Mouse (Mus musculus) liver, embryonic 12.5 days (tissue): ENCODE data around the gene Kcnip1. TPM values are rescaled to one million over a fixed set of nuclear protein-coding genes. Genes with fewer than 3 reads are reported as not detected.

Experiments
- ATAC-seq: fragments of 200-750 bp; cut with Nextera tagmentation; 2 replicates; pipeline ENCODE4 v1.8.0; 2017; ENCODE audit warnings: moderate number of reproducible peaks, mild to moderate bottlenecking, moderate library complexity
- H3K27ac ChIP-seq: fragments of 300-500 bp; sonication (generic); 2 replicates; pipeline ENCODE4 v1.5.1; 2016; ENCODE audit warnings: mild to moderate bottlenecking
- H3K27me3 ChIP-seq: fragments of 300-500 bp; sonication (generic); replicated peaks from 2 replicates; pipeline ENCODE4 v1.6.1; 2016; ENCODE audit warnings: mild to moderate bottlenecking, moderate library complexity
- H3K36me3 ChIP-seq: fragments of 300-500 bp; sonication (generic); 2 replicates; pipeline ENCODE4 v1.6.1; 2016; ENCODE audit warnings: mild to moderate bottlenecking, moderate library complexity
- H3K4me1 ChIP-seq: fragments of 300-500 bp; sonication (generic); 2 replicates; pipeline ENCODE4 v1.6.1; 2016
- H3K4me2 ChIP-seq: fragments of 300-500 bp; sonication (generic); 2 replicates; pipeline ENCODE4 v1.6.1; 2016; ENCODE audit warnings: mild to moderate bottlenecking, moderate library complexity
- H3K4me3 ChIP-seq: fragments of 300-500 bp; sonication (generic); 2 replicates; pipeline ENCODE4 v1.5.1; 2016; ENCODE audit warnings: mild to moderate bottlenecking, moderate library complexity
- H3K9ac ChIP-seq: fragments of 300-500 bp; sonication (generic); 2 replicates; pipeline ENCODE4 v1.6.1; 2016; ENCODE audit warnings: mild to moderate bottlenecking, moderate library complexity
- H3K9me3 ChIP-seq: fragments of 300-500 bp; sonication (generic); replicated peaks from 2 replicates; pipeline ENCODE4 v1.6.1; 2016; ENCODE audit warnings: mild to moderate bottlenecking, moderate library complexity
- WGBS: fragments of 180-500 bp; shearing (Covaris S2); methylation state at CpG from one replicate; pipeline ENCODE4 v1.1.7; 2016; ENCODE audit not compliant: insufficient replicate concordance; 5-methylcytosine and 5-hydroxymethylcytosine counted together
- polyA plus RNA-seq: library from polyadenylated mRNA; unstranded; fragments of >200 nt; fragmentation: Nextera tagmentation; extraction: Ambion mirVana; gene quantifications from 2 replicates; pipeline ENCODE4 v1.2.1, GENCODE M21; 2016

Kcnip1 gene
- polyA plus RNA-seq, 1 experiment from 2014 or later, result 0.39 TPM

DNA sequence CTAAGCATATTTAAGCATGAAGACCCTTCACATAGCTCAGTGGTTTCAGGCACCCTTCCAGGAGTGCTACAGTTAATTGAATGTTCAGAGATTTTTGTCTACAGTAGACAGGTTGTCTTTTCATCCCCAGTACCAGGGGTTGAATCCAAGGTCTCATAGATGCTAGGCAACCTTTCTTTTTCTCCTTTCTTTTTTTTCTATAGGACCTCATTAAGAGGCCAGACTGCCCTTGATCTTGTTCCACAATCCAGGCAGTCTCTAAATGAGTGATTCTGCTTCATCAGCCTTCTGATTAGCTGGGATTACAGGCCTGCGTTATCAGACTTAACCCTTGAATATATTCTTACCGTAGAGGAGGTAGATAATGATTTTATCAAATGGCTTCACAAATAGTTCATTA, 189.9 kb downstream of the Kcnip1 start:
- H3K9ac ChIP-seq, result no peak overlapping the region
- no peak for ATAC-seq
- no peaks in the 10 kb centered on the region for H3K4me1 ChIP-seq
- H3K9me3 ChIP-seq, result no peaks in the 10 kb centered on the region
- no peaks in the 10 kb centered on the region for H3K27me3 ChIP-seq
- H3K36me3 ChIP-seq, result no peaks in the 10 kb centered on the region
- WGBS, result 71% methylated on average over 2 of the region's 2 CpGs
- no peak overlapping the region for H3K4me2 ChIP-seq
- H3K27ac ChIP-seq, result no peak overlapping the region
- no peak overlapping the region for H3K4me3 ChIP-seq

DNA sequence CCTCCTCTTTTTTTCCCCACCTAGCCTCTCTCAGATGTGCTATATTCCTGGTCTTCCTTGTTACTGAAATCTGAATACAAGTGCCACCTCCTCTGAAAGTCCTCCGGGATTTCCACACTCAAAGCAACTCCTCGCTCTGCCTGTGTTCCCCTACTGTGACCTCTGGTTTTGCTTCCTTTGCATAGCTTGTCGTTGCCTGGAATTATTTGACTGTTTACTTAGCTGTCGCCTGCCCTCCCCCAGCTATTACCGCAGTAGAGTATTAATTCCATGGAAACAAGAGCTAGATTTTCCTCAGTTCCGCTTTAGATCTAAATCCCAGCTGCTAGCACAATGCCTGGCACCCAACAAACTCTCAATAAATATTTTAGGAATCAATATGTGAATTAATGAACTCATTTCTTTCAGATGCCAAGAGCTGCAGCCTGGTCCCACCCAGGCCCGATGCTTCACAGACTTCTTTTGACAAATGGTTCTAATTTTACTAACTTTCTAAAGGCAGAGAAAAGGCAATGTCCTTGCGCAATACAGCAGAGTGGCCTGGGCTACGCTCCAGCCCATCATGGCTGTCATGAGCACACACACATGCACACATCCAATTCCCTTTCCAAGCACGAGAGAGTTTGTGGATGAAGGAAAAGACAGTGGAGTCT, 192.4 kb downstream of the Kcnip1 start:
- WGBS, result 54% methylated on average over 10 of the region's 10 CpGs
- no peak overlapping the region for H3K4me2 ChIP-seq

DNA sequence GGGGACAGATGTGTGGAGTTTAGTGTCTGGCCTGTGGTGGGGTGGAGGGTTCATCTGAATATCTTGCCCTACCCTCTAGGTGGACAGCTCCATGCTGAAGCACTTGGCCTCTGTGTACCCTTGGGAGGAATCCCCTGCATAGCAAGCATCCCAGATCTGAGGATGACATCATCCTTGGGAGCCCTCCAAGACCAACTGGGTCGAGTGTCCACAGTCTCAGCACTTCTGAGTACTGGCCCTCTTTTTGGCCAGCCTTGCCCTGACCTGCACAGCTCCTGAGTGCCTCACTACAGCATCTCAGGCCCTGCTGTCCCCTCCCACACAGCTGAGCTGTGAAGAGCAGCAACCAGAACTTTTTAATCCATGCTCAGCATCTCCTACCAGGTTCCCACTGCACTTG, 193.0 kb downstream of the Kcnip1 start:
- WGBS, result 11% methylated on average over 1 of the region's 1 CpGs
- no peak for ATAC-seq
- no peaks in the 10 kb centered on the region for H3K9me3 ChIP-seq
- no peaks in the 10 kb centered on the region for H3K4me1 ChIP-seq
- no peaks in the 10 kb centered on the region for H3K27me3 ChIP-seq
- no peak overlapping the region for H3K9ac ChIP-seq
- no peak overlapping the region for H3K4me2 ChIP-seq
- no peak overlapping the region for H3K4me3 ChIP-seq
- no peak overlapping the region for H3K27ac ChIP-seq
- no peaks in the 10 kb centered on the region for H3K36me3 ChIP-seq

More for the DNA sequence above, 192.4 kb downstream of the Kcnip1 start:
- no peak for ATAC-seq
- H3K36me3 ChIP-seq, result no peaks in the 10 kb centered on the region
- no peak overlapping the region for H3K9ac ChIP-seq
- H3K27ac ChIP-seq, result no peak overlapping the region
- no peak overlapping the region for H3K4me3 ChIP-seq
- no peaks in the 10 kb centered on the region for H3K9me3 ChIP-seq
- H3K4me1 ChIP-seq, result no peaks in the 10 kb centered on the region
- no peaks in the 10 kb centered on the region for H3K27me3 ChIP-seq

DNA sequence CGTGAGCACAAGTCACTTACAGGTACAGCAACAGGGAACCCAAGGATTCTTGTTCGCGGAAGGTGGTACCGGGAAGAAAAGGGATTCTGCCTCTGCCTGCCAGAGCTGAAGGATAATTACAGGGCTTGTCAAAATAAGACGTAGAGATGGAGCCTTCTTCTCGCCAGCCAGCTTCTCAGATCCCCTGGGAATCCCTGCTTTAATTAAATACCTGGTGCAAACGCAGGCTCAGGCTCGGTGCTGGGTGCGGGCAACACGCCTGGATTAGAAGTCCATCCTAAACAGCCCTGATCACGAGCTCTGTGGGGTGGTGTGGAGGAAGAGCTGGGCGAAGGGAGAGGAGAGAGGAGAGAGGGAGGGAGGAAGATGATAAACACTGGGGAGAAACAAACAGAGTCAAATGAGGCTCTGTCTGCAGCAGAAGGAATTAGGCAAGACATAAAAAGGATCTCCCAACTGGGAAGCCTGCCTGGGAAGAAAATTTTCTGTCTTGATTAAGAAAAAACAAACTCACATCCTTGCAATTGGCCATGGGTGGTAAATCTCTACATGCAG, 194.8 kb downstream of the Kcnip1 start:
- no peak overlapping the region for H3K27ac ChIP-seq
- H3K9ac ChIP-seq, result no peak overlapping the region
- no peak overlapping the region for H3K4me3 ChIP-seq
- H3K9me3 ChIP-seq, result no peaks in the 10 kb centered on the region
- WGBS, result 49% methylated on average over 12 of the region's 12 CpGs
- ATAC-seq, result no peak
- no peaks in the 10 kb centered on the region for H3K36me3 ChIP-seq
- no peaks in the 10 kb centered on the region for H3K27me3 ChIP-seq
- H3K4me1 ChIP-seq, result no peaks in the 10 kb centered on the region
- H3K4me2 ChIP-seq, result no peak overlapping the region

DNA sequence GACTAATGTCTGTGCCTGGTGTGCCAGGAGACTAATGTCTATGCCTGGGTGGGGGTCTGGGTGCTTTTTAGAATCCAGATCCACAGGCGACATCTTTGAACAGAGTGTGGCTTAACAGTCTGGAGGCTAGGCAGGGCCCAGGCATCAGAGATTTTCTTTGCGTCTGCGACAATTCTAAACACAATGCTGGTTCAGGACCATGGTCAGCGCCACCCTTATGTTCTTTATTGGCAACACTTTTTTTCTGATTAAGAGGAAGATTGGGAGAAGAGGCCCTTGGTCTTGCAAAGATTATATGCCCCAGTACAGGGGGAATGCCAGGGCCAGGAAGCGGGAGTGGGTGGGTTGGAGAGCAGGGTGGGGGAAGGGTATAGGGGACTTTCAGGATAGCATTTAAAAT, 205.6 kb downstream of the Kcnip1 start:
- no peak for ATAC-seq
- 20% methylated on average over 5 of the region's 5 CpGs for WGBS
- no peaks in the 10 kb centered on the region for H3K36me3 ChIP-seq

DNA sequence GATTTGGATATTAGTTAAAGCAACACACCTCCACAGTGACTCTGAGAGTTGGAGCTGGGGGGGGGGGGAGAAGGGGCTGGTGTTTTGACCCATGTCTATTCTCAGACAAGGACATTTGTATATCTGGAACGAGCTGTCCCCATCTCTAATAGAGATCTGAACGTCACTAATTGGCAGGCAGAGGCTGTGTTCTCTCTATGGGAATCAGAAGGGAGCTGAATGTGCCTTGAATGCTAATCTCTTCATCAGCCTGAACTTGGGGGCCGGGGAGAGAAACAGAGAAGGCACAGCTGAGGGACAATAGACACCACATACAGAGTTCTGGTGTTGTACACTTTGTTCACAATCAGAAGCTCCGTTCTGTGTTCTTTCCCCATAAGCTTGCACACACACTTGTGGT, 206.4 kb downstream of the Kcnip1 start:
- no peak overlapping the region for H3K27ac ChIP-seq
- 48% methylated on average over 4 of the region's 4 CpGs for WGBS
- no peak overlapping the region for H3K9ac ChIP-seq
- H3K9me3 ChIP-seq, result no peaks in the 10 kb centered on the region
- H3K27me3 ChIP-seq, result no peaks in the 10 kb centered on the region
- H3K36me3 ChIP-seq, result no peaks in the 10 kb centered on the region
- H3K4me1 ChIP-seq, result no peaks in the 10 kb centered on the region
- ATAC-seq, result no peak
- no peak overlapping the region for H3K4me2 ChIP-seq
- no peak overlapping the region for H3K4me3 ChIP-seq

More for the DNA sequence above, 205.6 kb downstream of the Kcnip1 start:
- Histone ChIP-seq H3K27me3 (no peaks in the 10 kb centered on the region), H3K4me3 (no peak overlapping the region), H3K9me3 (no peaks in the 10 kb centered on the region), H3K27ac (no peak overlapping the region), H3K9ac (no peak overlapping the region), H3K4me2 (no peak overlapping the region), H3K4me1 (no peaks in the 10 kb centered on the region)

DNA sequence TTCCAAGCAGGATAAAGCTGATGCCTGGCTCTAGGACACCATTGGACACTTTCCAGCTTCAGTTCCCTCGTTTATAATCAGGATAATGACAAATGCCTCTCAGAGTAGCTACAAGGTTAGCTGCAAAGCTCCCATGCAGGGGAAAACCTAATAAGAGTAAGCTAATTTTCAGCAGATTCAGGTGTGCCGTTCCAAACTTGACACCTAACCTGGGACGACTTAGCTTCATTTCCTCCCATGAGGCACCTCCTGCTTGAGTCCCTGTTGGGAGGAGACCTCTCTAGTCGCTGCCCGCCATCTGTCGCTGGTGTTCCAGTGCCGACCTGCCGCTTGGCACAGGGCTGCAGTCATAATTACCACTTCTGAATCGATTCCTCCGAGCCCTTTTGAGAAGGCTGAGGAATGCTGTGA, 211.4 kb downstream of the Kcnip1 start:
- Histone ChIP-seq H3K4me2 (no peak overlapping the region), H3K4me1 (no peaks in the 10 kb centered on the region), H3K36me3 (no peaks in the 10 kb centered on the region), H3K27ac (no peak overlapping the region), H3K9me3 (no peaks in the 10 kb centered on the region), H3K27me3 (no peaks in the 10 kb centered on the region), H3K4me3 (no peak overlapping the region), H3K9ac (no peak overlapping the region)
- ATAC-seq, result no peak
- 30% methylated on average over 10 of the region's 10 CpGs for WGBS

DNA sequence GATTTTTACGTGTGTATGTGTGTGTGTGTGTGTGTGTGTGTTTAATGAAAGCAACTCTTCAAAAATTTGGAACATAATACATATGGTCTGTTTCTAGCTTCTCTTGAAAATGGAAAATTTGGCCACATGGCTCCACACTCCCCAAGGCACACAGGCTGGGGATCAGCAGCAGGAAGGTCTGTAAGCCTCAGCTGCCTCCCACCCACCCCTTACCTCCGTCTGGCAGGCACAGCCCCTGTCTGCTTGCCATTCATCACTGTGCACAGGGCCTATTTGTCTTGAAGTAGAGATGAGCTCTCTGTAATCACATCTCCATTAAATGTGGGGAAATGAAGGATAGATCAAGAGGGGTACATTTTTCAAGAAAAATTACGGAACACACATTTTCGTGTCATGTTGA, 212.7 kb downstream of the Kcnip1 start:
- H3K27me3 ChIP-seq, result no peaks in the 10 kb centered on the region
- no peak overlapping the region for H3K4me2 ChIP-seq
- H3K27ac ChIP-seq, result no peak overlapping the region
- no peak overlapping the region for H3K4me3 ChIP-seq
- no peaks in the 10 kb centered on the region for H3K36me3 ChIP-seq
- no peak overlapping the region for H3K9ac ChIP-seq
- H3K9me3 ChIP-seq, result no peaks in the 10 kb centered on the region
- 54% methylated on average over 4 of the region's 4 CpGs for WGBS
- no peak for ATAC-seq
- H3K4me1 ChIP-seq, result no peaks in the 10 kb centered on the region

DNA sequence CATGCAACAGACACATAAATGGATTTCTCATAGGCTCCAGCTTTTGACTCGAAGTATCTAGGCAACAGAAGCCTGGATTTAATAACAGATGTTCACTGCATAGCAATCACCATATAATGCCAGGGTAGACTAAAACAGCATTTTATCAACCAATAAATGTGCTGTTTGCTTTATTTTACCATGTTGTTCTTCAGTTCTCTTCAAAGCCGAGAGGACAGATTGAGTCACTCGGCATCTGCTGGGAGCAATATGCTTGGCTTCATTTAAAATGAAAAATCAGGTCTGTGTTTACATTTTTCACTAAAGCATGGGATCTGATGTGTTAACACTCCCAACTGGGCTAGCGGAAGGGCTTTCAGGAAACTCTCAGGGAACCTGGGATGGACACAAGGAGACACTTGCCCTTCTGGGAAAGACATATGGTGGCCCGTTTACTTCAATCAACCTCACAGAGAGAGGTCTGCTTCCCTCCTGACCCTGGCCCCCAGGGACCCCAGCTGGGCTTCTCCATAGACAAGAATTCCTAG, 220.3 kb downstream of the Kcnip1 start:
- Histone ChIP-seq H3K9ac (no peak overlapping the region), H3K27ac (no peak overlapping the region), H3K27me3 (peaks cover 4% of the 10 kb centered on the region; the same call in 1 of the 2 replicates), H3K9me3 (no peaks in the 10 kb centered on the region), H3K4me3 (no peak overlapping the region), H3K4me2 (no peak overlapping the region), H3K4me1 (no peaks in the 10 kb centered on the region), H3K36me3 (no peaks in the 10 kb centered on the region)
- 49% methylated on average over 5 of the region's 5 CpGs for WGBS
- no peak for ATAC-seq

DNA sequence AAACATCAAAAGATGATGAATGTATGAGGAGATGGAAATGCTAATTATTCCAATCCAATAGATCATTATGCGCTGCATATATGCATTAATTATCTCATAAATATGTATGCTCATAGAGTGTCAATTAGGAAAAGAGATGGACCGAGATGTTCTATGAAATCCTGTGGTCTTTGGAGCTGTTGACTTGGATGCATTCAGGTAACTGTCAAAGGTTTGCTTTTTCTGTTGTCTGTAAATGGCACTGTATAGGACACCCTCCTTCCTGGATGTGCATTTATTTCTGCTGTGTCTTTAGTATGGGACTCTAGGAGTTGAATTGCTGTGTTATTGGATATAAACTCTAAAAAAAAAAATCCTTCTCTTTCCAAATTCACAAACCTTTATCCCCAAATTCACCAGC, 220.9 kb downstream of the Kcnip1 start:
- no peaks in the 10 kb centered on the region for H3K4me1 ChIP-seq
- no peak overlapping the region for H3K4me2 ChIP-seq
- H3K9ac ChIP-seq, result no peak overlapping the region
- no peak overlapping the region for H3K27ac ChIP-seq
- H3K9me3 ChIP-seq, result no peaks in the 10 kb centered on the region
- no peak overlapping the region for H3K4me3 ChIP-seq
- 67% methylated on average over 2 of the region's 2 CpGs for WGBS
- H3K36me3 ChIP-seq, result no peaks in the 10 kb centered on the region
- H3K27me3 ChIP-seq, result peaks cover 4% of the 10 kb centered on the region; the same call in 1 of the 2 replicates
- no peak for ATAC-seq

DNA sequence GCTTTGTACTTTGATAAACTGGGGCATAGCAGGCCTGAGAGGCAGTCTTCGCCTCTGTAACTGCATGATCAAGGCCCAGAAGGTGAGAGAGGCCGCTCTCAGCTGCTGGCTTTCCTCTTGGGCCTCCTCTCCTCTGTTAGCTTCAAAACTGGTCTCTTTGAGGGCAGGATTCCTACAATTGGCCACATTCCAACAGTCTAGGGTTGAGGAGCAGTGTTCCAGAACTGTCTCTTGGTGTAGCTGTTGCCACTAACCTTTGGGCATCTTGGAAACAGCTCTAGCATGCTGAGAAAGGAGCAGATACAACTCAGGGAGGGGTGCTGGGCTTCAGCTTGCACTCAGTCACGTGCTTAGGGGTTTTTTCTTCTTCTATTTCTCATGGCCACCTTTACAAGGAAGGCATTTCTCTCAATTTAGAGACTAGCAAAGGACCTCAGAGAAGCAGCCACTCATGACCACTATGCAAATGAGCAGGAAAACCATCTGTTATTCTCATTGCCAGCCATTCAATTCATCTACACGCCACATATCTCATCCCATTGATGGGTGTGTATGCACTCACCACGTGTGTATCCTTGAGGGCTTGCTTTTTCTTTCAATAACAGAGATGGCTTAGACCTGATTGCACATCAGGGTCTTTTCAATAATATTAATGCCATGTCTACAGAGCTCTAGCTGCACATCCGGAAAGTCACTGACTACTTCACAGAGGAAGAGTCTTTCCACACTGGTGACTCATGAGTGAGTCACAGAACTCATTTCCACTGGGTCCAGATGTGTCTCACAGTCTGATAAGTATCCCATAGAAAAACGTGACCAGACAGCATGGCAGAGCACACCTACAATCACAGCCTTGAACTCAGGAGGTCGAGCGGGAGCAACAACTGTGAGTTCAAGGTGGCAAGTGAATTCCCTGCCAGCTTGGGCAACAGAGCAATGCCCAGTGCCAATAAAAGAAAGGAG, 225.7 kb downstream of the Kcnip1 start:
- peaks cover 4% of the 10 kb centered on the region; the same call in 1 of the 2 replicates for H3K27me3 ChIP-seq
- H3K4me3 ChIP-seq, result no peak overlapping the region
- no peak for ATAC-seq
- H3K9ac ChIP-seq, result no peak overlapping the region
- no peak overlapping the region for H3K27ac ChIP-seq
- WGBS, result 55% methylated on average over 9 of the region's 9 CpGs
- no peaks in the 10 kb centered on the region for H3K9me3 ChIP-seq
- H3K36me3 ChIP-seq, result no peaks in the 10 kb centered on the region
- H3K4me1 ChIP-seq, result no peaks in the 10 kb centered on the region
- no peak overlapping the region for H3K4me2 ChIP-seq

DNA sequence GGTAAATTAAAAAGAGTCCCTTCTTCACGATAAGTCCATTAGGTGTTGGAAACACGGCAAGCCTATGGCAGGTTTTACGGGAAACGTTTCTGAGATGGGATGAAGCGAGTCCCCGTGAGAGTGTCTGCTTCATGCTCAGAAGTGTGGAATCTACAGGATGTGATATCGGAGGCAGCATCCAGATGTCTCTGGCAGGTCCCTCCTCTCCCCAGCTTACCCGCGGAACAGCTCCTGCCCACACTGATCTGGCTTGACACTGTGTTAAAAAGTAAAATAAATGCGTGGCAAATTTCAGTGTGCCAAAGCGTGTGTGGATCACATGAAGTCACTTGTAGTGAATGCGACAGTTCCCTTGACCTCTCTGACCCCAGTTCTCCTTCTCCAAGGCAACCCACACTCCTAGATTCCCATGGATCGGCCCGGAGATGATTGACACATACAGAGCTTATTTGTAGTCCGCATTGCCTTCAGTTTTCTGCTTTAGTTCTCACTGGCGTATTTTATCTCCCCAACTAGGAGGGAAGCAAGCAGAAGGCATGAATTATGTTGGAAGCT, 231.7 kb downstream of the Kcnip1 start:
- H3K27ac ChIP-seq, result no peak overlapping the region
- H3K27me3 ChIP-seq, result no peaks in the 10 kb centered on the region
- WGBS, result 71% methylated on average over 16 of the region's 16 CpGs
- no peak overlapping the region for H3K4me3 ChIP-seq
- no peaks in the 10 kb centered on the region for H3K36me3 ChIP-seq
- H3K9ac ChIP-seq, result no peak overlapping the region
- no peak overlapping the region for H3K4me2 ChIP-seq
- H3K4me1 ChIP-seq, result no peaks in the 10 kb centered on the region
- no peaks in the 10 kb centered on the region for H3K9me3 ChIP-seq
- no peak for ATAC-seq
